Mouse (Mus musculus) heart, embryonic 13.5 days (tissue): ENCODE measurements around the gene Prkag1. TPM values are rescaled to one million over a fixed set of nuclear protein-coding genes. Genes with fewer than 3 reads are reported as not detected.

Experiments
- ATAC-seq: fragments of 200-750 bp; cut with Nextera tagmentation; 2 replicates; pipeline ENCODE4 v1.8.0; 2017; ENCODE audit warnings: moderate TSS enrichment; ENCODE audit not compliant: insufficient number of reproducible peaks, low FRiP score, low TSS enrichment; ENCODE audit errors: extremely low read depth
- H3K27ac ChIP-seq: fragments of 300-500 bp; sonication (generic); replicated peaks from 2 replicates; pipeline ENCODE4 v1.5.1; 2015; ENCODE audit warnings: moderate library complexity, mild to moderate bottlenecking, inconsistent platforms
- H3K27me3 ChIP-seq: fragments of 300-500 bp; sonication (generic); replicated peaks from 2 replicates; pipeline ENCODE4 v1.6.1; 2015; ENCODE audit warnings: mild to moderate bottlenecking, inconsistent platforms
- H3K36me3 ChIP-seq: fragments of 300-500 bp; sonication (generic); 2 replicates; pipeline ENCODE4 v1.6.1; 2015; ENCODE audit warnings: mild to moderate bottlenecking, inconsistent platforms
- H3K4me1 ChIP-seq: fragments of 300-500 bp; sonication (generic); 2 replicates; pipeline ENCODE4 v1.6.1; 2015; ENCODE audit warnings: inconsistent platforms
- H3K4me2 ChIP-seq: fragments of 300-500 bp; sonication (generic); 2 replicates; pipeline ENCODE4 v1.6.1; 2015; ENCODE audit warnings: inconsistent platforms, mild to moderate bottlenecking, moderate library complexity
- H3K4me3 ChIP-seq: fragments of 300-500 bp; sonication (generic); 2 replicates; pipeline ENCODE4 v1.5.1; 2015; ENCODE audit warnings: moderate library complexity, mild to moderate bottlenecking, inconsistent platforms
- H3K9ac ChIP-seq: fragments of 300-500 bp; sonication (generic); 2 replicates; pipeline ENCODE4 v1.6.1; 2015; ENCODE audit warnings: inconsistent platforms, mild to moderate bottlenecking, moderate library complexity
- H3K9me3 ChIP-seq: fragments of 300-500 bp; sonication (generic); 2 replicates; pipeline ENCODE4 v1.6.1; 2016; ENCODE audit warnings: inconsistent platforms
- WGBS: fragments of 180-500 bp; shearing (Covaris S2); methylation state at CpG from one replicate; pipeline ENCODE4 v1.1.7; 2015; ENCODE audit warnings: mixed read lengths; 5-methylcytosine and 5-hydroxymethylcytosine counted together
- polyA plus RNA-seq: library from polyadenylated mRNA; unstranded; fragments of >200 nt; fragmentation: Nextera tagmentation; extraction: Ambion mirVana; gene quantifications from 2 replicates; pipeline ENCODE4 v1.2.1, GENCODE M21; 2015

The Prkag1 gene
- polyA plus RNA-seq, 1 experiment from 2014 or later = 88.3 TPM

DNA sequence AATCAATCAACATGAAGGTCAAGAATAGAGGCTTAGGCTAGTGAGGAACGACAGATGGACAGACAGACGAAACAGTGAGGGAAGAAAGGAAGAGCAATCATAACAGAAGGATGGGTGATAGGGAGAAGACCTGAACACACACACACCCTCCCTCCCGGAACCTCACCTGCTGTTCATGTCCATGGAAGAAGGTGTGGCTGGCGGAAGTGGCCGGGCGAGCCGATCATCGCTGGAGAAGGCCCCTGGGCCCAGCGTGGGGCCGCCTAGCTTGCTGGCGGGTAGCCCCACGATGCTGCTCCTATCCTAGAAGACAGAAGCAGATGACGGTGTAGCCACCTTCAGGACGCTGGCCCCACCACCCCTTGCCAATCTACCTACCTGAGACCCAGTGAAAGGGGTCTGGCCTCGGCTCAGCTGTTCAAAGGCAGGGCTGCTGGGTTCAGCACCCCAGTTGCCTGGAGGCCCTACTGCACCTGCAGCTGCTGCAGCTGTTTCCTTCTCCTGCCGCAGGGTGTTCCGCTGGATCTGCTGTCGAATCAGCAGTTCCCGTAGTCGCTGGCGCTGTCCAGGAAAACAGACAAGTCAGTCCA is 20.0 kb upstream of the Prkag1 start:
- Histone ChIP-seq H3K9ac (no peak overlapping the region), H3K9me3 (no peaks in the 10 kb centered on the region), H3K36me3 (peaks cover 100% of the 10 kb centered on the region), H3K27ac (no peak overlapping the region), H3K27me3 (no peaks in the 10 kb centered on the region), H3K4me2 (no peak overlapping the region), H3K4me3 (no peak overlapping the region), H3K4me1 (no peaks in the 10 kb centered on the region)
- WGBS = 90% methylated on average over 21 of the region's 21 CpGs
- ATAC-seq = no peak

DNA sequence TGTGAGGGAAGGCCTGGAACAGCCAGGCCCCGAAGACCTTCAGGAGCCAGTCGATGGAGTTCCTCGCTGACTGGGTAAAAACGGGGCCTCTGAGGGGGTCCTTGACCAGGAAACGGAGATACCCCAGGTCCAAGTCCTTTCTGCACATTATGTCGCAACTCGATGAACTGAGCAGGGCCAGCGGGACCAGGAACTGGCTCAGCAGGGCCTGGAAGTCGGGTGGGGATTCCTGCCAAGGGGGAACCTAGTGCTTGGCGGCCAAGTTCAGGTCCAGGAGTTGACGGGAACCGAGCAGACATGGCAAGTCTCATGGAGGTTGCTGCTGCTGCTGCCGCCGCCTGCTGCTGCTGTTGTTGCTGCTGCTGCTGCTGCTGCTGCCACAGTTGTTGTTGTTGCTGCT is 19.3 kb upstream of the Prkag1 start:
- H3K27me3 ChIP-seq = no peaks in the 10 kb centered on the region
- no peak overlapping the region for H3K4me3 ChIP-seq
- no peak for ATAC-seq
- no peak overlapping the region for H3K27ac ChIP-seq
- H3K9me3 ChIP-seq = no peaks in the 10 kb centered on the region
- 89% methylated on average over 14 of the region's 14 CpGs for WGBS
- H3K36me3 ChIP-seq = peaks cover 100% of the 10 kb centered on the region
- H3K4me1 ChIP-seq = no peaks in the 10 kb centered on the region
- no peak overlapping the region for H3K4me2 ChIP-seq
- no peak overlapping the region for H3K9ac ChIP-seq

DNA sequence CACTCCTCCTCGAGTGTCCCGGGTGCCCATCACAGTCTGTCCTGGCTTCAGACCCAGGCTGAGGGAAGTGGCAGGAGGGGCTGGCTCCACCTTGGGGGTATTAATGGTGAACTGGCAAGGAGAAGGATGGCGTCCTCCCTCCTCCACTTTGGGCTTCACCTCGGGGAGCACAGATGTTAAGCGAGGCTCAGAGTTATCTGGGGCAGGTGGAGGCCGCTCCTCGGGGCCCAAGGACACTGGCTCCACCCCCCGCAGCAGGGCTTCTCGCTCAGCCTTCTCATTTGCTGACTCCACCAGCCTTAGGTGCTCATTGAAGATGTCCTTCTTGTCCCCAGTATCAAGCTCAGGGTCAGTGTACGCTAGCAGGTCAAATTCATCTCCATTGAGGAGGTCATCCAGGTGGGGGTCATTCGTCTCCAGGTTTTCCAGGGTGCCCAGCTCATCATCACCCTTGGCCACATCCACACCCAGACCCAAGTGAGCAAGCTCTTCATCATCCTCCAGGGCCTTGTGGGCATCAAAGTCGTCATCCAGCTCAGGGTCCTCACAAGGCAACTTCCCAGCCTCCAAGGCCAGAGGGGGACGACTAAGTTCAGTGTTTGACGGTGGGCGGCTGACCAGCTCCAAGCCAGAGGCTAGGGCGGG is 18.8 kb upstream of the Prkag1 start:
- H3K27ac ChIP-seq = no peak overlapping the region
- ATAC-seq = no peak

GRCm38 (mm10) chr15:98849165-98849564 is 17.8 kb upstream of the Prkag1 start:
- no peaks in the 10 kb centered on the region for H3K9me3 ChIP-seq
- H3K27me3 ChIP-seq = no peaks in the 10 kb centered on the region
- H3K27ac ChIP-seq = no peak overlapping the region
- no peak overlapping the region for H3K9ac ChIP-seq
- H3K36me3 ChIP-seq = peaks cover 100% of the 10 kb centered on the region
- H3K4me2 ChIP-seq = no peak overlapping the region
- ATAC-seq = no peak
- no peak overlapping the region for H3K4me3 ChIP-seq
- WGBS = 95% methylated on average over 11 of the region's 11 CpGs
- no peaks in the 10 kb centered on the region for H3K4me1 ChIP-seq

More for the DNA sequence above, 18.8 kb upstream of the Prkag1 start:
- Histone ChIP-seq H3K36me3 (peaks cover 100% of the 10 kb centered on the region), H3K27me3 (no peaks in the 10 kb centered on the region), H3K9ac (no peak overlapping the region), H3K4me3 (no peak overlapping the region), H3K4me1 (no peaks in the 10 kb centered on the region), H3K4me2 (no peak overlapping the region), H3K9me3 (no peaks in the 10 kb centered on the region)
- 86% methylated on average over 16 of the region's 16 CpGs for WGBS

DNA sequence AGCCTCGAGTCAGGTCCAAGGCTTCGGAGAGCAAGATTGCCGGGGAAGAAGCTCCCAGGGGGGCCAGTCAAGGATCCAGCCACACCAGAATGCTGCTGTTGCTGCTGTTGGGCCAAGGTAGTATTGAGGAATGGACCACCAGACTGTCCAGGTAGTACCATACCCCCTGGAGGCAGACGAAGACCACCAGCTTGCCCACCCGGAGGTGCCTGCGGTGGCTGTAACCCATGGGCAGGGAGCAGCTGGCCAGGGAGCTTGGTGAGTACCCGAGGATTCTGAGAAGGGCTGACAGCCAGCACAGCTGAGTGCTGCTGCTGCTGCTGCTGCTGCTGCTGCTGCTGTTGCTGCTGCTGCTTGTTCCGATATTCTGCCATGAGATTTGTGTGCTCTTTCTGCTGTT is 14.8 kb upstream of the Prkag1 start:
- Histone ChIP-seq H3K9me3 (no peaks in the 10 kb centered on the region), H3K27me3 (no peaks in the 10 kb centered on the region), H3K27ac (no peak overlapping the region), H3K9ac (no peak overlapping the region), H3K36me3 (peaks cover 100% of the 10 kb centered on the region), H3K4me2 (no peak overlapping the region), H3K4me3 (no peak overlapping the region), H3K4me1 (no peaks in the 10 kb centered on the region)
- 89% methylated on average over 8 of the region's 8 CpGs for WGBS
- ATAC-seq = no peak

- ATAC-seq = no peak
- WGBS = 95% methylated on average over 2 of the region's 2 CpGs
- H3K9me3 ChIP-seq = no peaks in the 10 kb centered on the region
- no peaks in the 10 kb centered on the region for H3K4me1 ChIP-seq
- H3K4me3 ChIP-seq = no peak overlapping the region
- H3K4me2 ChIP-seq = no peak overlapping the region
- H3K27ac ChIP-seq = no peak overlapping the region
- no peak overlapping the region for H3K9ac ChIP-seq
- H3K27me3 ChIP-seq = no peaks in the 10 kb centered on the region
- peaks cover 100% of the 10 kb centered on the region for H3K36me3 ChIP-seq
These were observed 13.8 kb upstream of the Prkag1 start for GRCm38 (mm10) chr15:98845149-98845548.

GRCm38 (mm10) chr15:98843595-98844223 is 12.4 kb upstream of the Prkag1 start:
- Histone ChIP-seq H3K36me3 (peaks cover 100% of the 10 kb centered on the region), H3K27me3 (no peaks in the 10 kb centered on the region), H3K9me3 (no peaks in the 10 kb centered on the region), H3K4me1 (no peaks in the 10 kb centered on the region), H3K27ac (no peak overlapping the region), H3K4me2 (no peak overlapping the region), H3K4me3 (no peak overlapping the region), H3K9ac (no peak overlapping the region)
- 86% methylated on average over 11 of the region's 11 CpGs for WGBS
- ATAC-seq = no peak

GRCm38 (mm10) chr15:98839671-98840585 is 8.6 kb upstream of the Prkag1 start:
- Histone ChIP-seq H3K9me3 (no peaks in the 10 kb centered on the region), H3K36me3 (peaks cover 100% of the 10 kb centered on the region), H3K4me2 (no peak overlapping the region), H3K4me3 (no peak overlapping the region), H3K27ac (no peak overlapping the region), H3K4me1 (peaks cover 14% of the 10 kb centered on the region), H3K9ac (no peak overlapping the region), H3K27me3 (no peaks in the 10 kb centered on the region)
- 93% methylated on average over 30 of the region's 30 CpGs for WGBS
- no peak for ATAC-seq

GRCm38 (mm10) chr15:98839161-98839560 is 7.8 kb upstream of the Prkag1 start:
- Histone ChIP-seq H3K36me3 (peaks cover 100% of the 10 kb centered on the region), H3K9me3 (no peaks in the 10 kb centered on the region), H3K27me3 (no peaks in the 10 kb centered on the region), H3K27ac (no peak overlapping the region), H3K4me1 (peaks cover 14% of the 10 kb centered on the region), H3K4me2 (no peak overlapping the region), H3K4me3 (no peak overlapping the region), H3K9ac (no peak overlapping the region)
- 95% methylated on average over 14 of the region's 14 CpGs for WGBS
- ATAC-seq = no peak

DNA sequence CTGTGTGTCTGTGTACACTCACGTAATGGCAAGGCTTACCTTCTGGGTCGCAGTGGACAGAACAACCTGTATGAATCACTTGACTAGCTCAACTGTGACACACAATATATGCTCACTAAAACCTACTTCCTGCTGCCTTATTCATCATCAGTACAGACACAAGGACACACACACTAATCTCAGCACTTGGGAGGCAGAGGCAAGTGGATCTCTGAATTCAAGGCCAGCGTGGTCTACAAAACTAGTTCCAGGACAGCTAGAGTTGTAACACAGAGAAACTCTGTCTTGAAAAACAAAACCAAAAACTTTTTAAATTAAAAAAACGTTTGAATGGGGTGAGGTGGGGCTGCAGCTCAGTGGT is 6.4 kb upstream of the Prkag1 start:
- no peak for ATAC-seq
- Histone ChIP-seq H3K4me2 (no peak overlapping the region), H3K27ac (no peak overlapping the region), H3K36me3 (peaks cover 100% of the 10 kb centered on the region), H3K9me3 (no peaks in the 10 kb centered on the region), H3K4me1 (peaks cover 23% of the 10 kb centered on the region), H3K27me3 (no peaks in the 10 kb centered on the region), H3K9ac (no peak overlapping the region), H3K4me3 (no peak overlapping the region)
- WGBS = 69% methylated on average over 4 of the region's 4 CpGs

DNA sequence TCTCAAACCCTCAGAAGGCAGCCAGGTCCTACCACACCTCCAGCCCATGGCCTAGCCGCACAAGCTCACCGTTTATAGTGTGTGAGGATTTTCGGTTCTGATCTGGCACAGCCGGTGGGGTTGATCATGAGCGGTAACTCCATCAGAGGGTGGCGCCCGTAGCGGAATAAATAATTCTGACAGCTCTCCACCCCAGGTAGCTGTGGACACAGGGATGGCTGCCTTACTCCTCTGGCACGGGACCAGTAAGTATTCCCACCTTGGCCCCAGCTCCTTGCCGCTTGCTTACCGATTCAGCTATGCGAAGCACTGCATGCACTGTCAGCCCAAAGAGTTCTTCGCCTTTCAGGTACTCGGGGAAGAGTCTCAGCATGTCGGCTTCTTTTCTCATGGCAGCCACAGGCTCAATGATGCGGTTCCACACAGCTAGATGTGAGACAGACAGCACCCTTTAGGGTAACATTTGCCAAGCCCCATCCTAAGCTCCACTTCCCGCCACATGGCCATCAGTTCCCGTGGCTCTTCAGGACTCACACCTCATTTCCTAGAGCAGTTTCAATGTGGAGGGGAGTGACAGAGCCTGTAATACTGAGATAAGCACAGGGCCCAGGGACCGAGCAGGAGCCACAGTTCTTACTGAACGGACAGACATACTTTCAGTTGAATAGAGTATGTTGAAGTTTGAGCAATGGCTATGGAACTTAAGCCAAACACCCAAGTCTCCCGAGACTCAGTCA is 5.9 kb upstream of the Prkag1 start:
- H3K27ac ChIP-seq = no peak overlapping the region
- no peak for ATAC-seq
- no peaks in the 10 kb centered on the region for H3K9me3 ChIP-seq
- H3K4me3 ChIP-seq = no peak overlapping the region
- H3K4me1 ChIP-seq = peaks cover 26% of the 10 kb centered on the region
- no peaks in the 10 kb centered on the region for H3K27me3 ChIP-seq
- 85% methylated on average over 21 of the region's 21 CpGs for WGBS
- peaks cover 94% of the 10 kb centered on the region for H3K36me3 ChIP-seq
- 0 out of 2 replicates have a peak overlapping the region, but pooled peaks have one; percentile 14 for H3K9ac ChIP-seq
- no peak overlapping the region for H3K4me2 ChIP-seq
